Mouse (Mus musculus): Measurements from ENCODE around the gene Vsig2. TPM values are rescaled to one million over a fixed set of nuclear protein-coding genes. Genes with fewer than 3 reads are reported as not detected.

Gene Vsig2
- polyA plus RNA-seq, 2 experiments from 2014 or later, result not detected

GRCm38 (mm10) chr9:37536851-37537250 is 2.2 kb upstream of the Vsig2 start:
- no peak for ATAC-seq

GRCm38 (mm10) chr9:37537658-37538250 is 1.3 kb upstream of the Vsig2 start:
- ATAC-seq, result no peak

DNA sequence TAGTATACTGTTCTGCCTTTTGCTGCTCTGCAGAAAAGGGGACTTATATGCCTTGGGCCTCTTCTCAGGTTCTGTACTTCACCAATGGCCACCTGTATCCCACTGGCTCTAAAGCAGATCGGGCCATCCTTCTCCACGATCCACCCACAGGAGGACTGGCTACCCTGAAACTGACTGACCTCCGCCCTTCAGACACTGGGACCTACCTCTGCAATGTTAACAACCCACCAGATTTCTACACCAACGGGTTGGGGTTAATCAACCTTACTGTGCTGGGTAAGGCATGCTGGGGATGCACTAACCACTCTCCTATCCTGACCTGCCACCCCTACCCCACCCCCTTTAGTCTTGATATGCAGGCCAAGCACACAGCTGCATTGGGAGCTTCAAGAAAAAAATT is 1.2 kb downstream of the Vsig2 start:
- ATAC-seq, result no peak

DNA sequence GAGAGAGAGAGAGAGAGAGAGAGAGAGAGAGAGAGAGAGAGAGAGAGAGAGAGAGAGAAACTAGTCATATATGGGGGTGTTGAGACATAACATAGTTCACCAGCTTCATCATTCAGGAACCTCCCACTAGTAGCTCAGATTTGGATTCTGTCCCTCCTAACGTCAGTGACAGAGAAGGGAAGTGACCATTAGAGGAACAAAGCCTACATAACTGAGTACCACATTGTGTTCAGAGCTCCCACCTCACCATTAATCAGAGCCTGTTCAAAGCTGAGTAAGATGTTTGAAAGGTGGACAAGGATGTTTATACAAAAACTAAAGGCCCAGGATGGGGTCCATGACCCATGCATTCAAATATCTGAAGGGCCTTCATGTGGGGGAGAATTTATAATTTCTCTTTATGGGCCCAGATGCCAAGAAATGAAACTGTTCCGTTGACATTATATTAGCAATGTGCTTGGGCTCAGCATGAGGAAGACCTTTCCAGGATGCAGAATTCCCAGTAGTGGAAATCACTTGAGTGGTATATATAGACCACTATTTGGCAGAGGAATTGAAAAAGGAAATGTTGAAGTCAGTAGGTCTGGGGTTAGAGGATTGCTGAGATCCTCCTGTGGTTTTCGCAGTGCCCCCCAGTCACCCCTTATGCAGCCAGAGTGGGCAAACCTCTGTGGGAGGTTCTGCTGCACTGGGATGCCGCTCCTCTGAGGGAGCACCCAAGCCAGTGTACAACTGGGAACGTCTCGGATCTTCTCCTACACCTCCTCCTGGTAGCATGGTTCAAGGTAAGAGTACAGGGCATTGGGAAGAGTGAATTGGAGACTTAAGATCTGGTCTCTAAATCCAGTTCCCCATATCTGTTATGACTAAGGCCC is 1.9 kb downstream of the Vsig2 start:
- ATAC-seq, result no peak

GRCm38 (mm10) chr9:37541851-37542642 is 3.0 kb downstream of the Vsig2 start:
- no peak for ATAC-seq

DNA sequence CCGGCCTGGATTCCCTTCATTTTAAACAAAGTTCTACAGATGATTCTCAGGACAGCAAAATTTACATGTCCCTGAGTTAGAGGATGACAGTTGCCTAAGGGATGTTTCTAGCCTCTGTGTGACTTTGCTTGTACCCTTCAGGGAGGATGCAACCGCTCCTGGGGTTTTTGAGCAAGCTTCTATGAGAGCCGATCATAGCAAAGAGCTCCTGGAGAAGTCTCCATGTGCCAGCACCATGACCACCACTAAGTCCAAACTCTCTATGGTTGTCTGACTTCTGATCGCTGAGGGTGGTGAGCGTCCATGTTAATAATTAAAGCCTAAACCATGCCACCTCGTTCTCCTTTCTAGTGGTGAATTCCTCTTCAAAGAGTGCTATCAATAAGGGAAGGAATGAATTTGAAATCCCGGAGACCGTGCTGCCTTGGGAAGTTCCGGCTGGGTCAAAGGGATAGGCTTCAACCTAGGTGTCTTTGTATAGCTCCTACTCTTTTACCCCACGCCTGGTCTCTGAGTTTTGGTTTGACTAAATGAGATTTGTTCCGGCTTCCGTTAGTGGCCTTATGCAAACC is 4.9 kb downstream of the Vsig2 start:
- no peak for ATAC-seq

GRCm38 (mm10) chr9:37544447-37545165 is 5.6 kb downstream of the Vsig2 start:
- peak; percentile 62 for ATAC-seq

DNA sequence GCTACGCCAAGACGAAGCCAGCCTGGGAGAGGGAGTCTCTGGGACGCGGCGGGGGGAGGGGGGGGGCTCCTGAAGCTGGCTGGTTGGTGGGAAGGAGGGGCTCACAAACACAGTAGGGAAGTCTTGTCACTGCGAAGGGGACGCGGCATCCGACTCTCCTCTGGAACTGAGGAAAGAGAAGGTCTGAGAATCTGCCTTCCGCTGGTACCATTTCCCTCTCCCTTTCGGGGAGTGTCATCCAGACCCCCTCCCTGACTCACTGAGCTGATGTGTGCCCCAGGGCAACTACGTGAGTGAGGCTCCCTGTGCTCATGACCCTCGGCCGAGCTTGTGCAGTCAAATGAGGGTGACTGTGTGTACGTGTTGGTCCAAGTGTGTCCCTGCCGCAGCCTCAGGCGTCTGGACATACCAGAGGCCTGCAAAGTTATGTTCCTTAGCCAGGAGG is 6.1 kb downstream of the Vsig2 start:
- ATAC-seq, result no peak

DNA sequence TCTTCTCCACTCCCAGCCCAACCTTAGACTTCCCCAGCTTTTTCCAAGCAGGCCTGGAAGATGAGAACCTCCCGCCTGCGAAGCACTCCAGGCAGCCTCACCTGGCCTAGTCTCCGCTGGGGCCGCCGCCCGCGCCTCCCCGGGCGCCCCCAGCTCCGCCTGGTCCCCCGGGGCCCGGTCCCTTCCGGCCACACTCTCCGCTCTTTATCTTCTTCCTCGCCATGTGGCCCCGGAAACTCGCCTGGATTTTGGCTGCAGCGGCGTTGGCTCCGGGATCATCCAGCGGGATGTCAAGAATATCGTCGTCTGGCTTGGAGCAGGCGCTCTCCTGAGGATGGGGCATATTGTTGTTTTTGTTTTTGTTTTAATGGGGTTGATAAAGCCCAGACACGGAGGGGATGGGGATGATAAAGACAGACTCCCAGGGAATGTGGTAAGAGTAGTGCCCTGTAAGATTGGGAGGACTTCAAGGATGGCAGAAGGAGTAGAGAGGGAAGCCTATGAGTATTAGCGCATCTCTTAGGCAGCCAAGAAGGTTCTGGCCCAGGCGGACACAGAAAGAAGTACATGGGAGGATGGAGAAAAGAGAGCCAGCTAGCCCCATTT is 6.9 kb downstream of the Vsig2 start:
- no peak for ATAC-seq

DNA sequence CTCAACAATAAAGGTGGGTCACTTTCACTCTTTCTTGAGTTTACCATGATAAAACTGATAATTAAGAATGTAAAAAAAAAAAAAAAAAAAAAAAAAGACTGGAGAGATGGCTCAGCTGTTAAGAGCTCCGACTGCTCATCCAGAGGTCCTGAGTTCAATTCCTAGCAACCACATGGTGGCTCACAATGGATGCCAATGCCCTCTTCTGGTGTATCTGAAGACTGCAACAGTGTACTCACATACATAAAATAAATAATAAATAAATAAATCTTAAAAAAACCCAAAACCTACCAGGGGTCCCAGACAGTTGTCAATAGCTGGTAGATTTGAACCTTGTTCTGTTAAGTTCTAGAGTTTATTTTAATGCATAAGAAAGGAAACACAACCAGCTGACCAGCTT is 7.8 kb downstream of the Vsig2 start:
- no peak for ATAC-seq

DNA sequence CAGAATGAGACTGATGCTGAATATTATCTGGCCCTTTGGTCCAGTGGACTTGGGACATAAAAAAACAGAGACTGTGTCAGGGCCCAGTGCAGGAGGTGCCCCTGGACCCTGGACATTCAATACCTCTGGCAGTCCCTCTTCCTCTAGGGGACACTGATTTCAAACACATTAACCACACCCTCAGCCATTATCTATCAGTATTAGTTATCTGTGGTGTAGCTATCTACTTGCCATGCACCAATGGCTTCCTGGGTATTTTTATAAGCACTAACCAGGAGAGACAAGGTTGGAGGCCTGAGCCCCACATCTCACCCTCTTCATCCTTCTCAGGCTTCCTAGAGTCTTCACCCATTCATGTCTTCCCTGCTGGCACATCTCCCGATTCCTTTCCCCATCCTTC is 11.4 kb downstream of the Vsig2 start:
- ATAC-seq, result no peak

GRCm38 (mm10) chr9:37551751-37552531 is 12.9 kb downstream of the Vsig2 start:
- ATAC-seq, result no peak

DNA sequence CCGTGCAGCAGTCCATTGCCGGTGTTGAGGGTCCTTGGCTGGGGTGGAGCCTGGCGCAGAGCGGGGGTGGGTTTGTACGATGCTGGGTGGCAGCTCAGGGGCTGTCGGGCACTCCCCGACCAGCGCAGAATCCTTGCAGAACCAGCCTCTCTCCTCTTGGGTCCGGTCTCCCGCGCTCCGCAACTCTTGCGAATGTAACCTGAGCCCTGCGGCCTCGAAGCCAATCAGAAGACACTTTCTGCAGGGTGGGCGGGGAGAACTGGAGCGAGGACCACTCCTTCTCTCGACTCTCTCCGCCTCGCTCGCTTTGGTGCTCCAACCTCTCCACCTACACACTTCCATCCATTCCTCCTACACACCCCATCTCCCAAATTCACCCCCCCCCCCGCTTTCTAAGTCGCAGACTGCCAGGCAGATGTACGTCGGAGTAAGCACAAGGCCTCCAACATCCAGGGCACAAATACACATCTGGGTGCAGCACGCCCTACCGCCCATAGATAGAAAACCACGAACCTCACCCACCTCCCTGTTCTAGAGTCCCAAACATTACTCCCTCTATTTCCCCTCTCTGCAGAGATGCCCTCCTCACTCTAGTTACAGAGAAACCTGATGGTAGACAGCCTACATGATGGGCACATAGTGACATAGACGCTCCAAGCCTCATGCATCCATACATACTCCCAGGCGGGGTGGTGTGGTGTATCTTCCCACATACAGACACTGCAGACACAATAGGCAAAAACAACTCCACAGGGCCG is 13.7 kb downstream of the Vsig2 start, which contains the start of gene Nrgn:
TSS of gene Nrgn (minus strand) at position 369 of the 758 bp plus-strand sequence.
- ATAC-seq, result peak; percentile 71

DNA sequence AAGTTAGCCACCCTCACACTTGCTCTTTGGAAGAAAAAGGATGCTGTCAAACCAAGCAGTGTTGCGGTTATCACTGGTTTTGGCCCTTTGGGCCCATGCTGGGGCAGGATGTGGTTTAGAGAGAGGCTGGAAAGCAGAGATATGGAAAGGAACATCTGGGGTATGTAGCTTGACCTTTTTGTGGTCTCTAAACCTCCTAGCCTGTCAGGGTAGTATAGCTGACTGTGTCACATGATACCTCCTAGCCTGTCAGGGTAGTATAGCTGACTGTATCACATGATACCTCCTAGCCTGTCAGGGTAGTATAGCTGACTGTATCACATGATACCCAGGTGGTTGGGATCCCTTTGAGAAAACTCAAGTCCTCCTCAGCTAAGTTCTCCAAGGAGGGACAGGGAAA is 15.2 kb downstream of the Vsig2 start:
- peak; percentile 50 for ATAC-seq

DNA sequence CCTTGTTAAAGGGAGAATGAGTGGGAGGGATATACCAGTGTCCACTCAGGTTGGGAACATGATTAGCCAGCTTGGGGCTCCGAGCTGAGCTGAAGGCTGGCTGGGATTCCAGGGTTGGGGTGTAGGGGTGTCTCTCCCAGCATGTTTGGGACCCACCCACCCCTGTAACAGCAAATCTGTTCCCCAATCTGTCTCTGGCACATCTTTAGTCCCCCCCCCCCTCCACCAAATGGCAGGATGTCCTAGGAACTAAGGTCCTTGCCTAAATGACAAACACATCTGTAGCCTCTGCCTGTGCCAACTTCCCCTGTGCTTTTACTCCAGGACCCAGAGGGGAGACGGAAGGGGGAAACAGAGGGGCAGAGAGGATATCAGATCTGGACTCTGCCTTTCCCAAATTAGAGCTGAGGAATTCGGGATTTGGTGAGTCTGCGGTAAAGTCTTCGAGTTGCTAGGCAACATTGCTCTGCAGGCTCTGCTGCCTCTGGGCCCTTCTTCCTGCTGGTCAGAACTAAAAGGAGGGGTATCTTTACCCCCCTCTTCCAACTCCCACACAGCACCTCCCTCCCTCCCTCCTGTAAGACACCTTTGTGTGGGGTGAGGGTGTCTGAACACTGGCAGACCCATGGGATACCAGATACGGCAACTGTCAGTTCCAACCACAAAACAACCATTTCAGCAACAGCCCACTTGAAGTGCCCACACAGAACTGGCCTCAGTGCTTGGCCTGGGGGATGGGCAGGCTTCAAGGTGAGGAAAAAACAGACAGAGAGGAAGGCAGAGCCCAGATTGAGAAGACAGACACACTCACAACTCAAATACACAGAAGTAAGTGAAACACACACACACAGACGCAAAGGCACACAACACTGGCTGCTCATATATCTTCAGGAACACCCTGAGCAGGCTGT is 16.0 kb downstream of the Vsig2 start, which contains the start of gene Siae:
TSS of gene Siae (plus strand) at position 861 of the 911 bp plus-strand sequence.
- no peak for ATAC-seq

DNA sequence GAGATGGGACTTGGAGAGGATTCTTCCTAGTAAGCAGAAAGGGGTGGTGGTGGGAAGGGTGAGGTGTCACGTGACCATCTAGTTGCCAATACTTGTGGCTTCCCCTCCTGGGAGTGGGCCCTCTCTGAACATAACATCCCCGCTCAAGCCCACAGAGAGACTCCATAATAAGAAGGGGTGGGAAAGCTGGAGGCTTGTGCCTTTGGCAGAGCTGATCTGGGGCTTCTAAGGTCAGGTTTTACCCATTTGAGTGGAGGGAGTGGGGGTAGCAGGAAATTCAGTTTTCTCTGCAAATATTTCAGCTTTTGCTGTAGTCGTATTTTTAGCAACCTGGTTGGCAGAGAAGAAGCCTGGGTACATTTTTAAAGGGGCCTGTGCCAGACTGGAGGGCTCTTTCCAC is 17.3 kb downstream of the Vsig2 start:
- ATAC-seq, result no peak

DNA sequence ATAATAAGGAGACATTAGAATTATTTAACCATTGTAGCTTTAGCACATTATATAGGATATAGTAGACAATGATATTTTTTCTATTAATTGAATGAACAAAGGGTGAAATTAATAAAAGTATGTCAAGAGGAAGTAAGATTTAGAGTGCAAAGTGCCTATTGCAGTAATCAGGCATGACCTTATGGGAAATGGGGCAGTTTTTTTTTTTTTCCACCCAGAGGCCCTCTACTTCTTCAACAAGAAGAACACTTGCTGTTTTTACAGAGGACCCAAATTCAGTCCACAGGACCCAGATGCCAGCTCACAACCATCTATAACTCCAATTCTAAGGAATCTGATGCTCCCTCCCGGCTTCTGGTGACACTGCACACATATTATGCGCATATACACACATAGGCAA is 21.6 kb downstream of the Vsig2 start:
- ATAC-seq, result no peak

DNA sequence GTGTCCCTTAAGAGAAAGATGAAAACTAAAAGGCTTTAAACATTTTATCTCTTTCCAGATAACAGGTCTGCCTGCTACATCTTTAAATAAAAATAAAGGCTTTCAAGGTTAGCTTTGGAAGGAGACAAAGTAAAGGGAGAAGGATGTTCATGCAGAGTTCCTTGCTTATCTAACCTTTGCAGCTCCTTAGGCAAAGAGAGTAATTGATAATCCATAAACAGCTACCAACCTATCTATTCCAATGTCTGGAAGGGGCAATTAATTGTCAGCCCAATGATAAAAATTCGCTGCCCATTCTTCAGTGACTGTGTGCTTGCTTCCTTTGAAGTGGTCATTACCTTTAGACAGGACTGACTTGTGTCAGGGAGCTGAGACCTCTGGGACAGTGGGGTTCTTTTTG is 24.8 kb downstream of the Vsig2 start:
- no peak for ATAC-seq

DNA sequence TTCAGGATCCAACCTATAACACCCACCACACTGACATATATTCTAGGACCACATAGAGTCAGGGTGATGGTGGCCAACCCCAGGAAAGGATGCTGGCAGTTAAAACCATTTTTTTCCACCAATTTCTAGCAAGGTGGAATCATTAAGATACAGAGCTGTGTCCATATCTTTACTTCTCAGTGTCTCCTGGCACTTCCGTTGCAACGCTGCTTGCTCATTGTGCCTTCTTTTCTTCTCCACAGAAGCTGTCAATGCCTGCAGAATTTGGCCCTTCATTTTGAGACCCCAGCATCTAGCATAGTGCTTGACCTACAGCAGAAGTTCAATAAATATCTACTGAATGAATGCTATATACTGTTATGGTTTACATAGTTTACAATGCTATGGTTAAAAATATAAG is 28.0 kb downstream of the Vsig2 start:
- no peak for ATAC-seq
